Mouse (Mus musculus) heart, adult 18-20 months (tissue): ENCODE results near the gene Zmynd15. TPM values are rescaled to one million over a fixed set of nuclear protein-coding genes. Genes with fewer than 3 reads are reported as not detected.

ENCODE experiments used
- DNase-seq, 2 experiments: peaks; one replicate each; pipeline ENCODE4 v3.0.0; 2021 to 2022; ENCODE audit warnings: mixed read lengths in 1 of 2
- microRNA-seq, 2 experiments: library from miRNA; unstranded; fragments of <30 nt; microRNA quantifications; one replicate each; pipeline ENCODE4 v1.2.0; 2022
- total RNA-seq, 2 experiments: library from RNA; stranded (reverse); gene quantifications; 2 replicates each; pipeline ENCODE4 v1.2.3; 2021

The Zmynd15 gene
- total RNA-seq, 2 experiments from 2014 or later: 1.7 to 2.8 TPM

DNA sequence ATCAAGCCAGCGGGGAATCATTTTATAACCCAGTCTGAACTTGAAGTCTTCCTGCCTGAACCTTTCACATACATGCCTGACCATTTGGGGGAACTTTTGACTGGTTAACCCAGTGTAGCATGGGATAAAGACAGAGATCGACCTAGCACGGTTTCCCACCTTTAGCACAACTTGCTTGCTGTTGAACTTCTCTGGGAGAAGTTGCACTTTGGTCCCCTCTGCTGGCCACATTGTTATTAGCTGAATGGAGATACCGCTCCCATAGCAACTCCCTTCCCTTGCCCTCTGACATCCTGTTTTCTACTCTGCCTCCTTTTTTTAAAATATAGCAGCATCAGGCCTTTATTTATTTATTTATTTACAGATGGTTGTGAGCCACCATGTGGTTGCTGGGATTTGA, 47.2 kb downstream of the Zmynd15 start:
- DNase-seq: peak; percentile 83 to 92

GRCm38 (mm10) chr11:70506962-70507515, 47.8 kb downstream of the Zmynd15 start:
- no peak for DNase-seq

GRCm38 (mm10) chr11:70509753-70510564, 50.7 kb downstream of the Zmynd15 start:
- peak; percentile 34 to 49 for DNase-seq

DNA sequence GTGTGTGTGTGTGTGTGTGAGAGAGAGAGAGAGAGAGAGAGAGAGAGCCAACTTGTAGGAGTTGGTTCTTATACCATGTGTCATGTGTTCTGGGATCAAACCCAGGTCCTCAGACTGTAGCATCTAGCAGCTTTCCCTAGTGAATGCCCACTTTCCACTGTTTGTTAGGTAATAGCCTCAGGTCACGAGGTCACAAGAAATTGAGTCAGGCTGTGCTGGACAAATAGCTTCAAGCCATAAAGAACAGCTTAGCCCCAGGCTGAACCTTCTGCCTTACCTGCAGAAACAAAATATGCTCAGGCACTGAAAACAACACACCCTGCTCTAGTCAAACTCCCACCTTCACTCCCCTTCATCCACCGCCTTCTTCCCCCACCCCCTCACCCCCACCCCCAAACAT, 52.0 kb downstream of the Zmynd15 start:
- no peak for DNase-seq

- DNase-seq: no peak
These were observed 52.6 kb downstream of the Zmynd15 start for GRCm38 (mm10) chr11:70511825-70512224.

DNA sequence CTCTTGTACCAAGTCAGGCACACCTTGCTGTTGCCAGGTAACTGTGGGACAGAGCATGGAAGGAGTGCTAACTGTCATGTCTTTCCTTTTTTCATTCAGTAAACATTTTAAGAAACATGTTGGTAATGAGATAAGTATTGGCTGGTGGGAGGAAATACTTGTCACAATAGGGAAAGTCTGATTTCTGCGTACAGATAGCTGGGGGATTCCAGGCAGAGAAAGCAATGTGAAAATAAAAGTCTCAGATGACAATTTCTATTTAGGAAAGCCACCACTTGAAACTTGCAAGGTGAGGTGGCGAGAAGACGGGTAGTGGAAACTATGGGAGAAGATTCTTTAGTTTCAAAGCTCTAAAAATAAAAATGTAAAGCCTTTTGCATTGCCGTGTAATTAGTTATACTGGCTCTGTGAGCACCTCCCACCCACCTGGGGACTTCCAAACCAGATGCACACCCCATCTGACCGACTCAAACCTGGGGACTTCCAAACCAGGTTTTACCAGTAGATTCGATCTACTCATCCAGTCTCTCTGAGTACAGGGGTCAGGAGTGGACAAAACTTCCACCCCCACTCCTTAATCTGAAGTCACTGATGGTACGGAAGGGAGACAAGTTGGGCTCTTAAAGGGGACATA, 53.6 kb downstream of the Zmynd15 start:
- no peak for DNase-seq

GRCm38 (mm10) chr11:70513520-70513919, 54.3 kb downstream of the Zmynd15 start:
- peak; percentile 63 to 72 for DNase-seq

DNA sequence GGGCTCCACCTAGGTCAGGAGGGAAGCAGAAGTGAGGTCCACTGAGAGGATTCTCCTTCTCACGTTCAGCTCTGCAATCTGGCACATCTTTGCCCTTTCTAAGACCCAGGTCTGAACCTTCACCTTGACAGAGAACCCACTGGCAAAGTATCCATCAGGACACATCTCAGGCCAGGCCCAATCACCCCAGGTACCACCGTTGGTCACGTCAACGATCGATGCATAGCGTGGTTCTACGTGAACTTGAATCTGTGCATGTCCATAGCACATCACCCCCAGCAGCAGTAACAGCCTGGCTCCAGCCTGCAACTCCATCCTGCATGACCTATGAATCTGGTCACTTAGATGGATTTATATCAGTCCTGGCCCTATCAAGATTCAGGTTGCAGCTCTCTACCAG, 55.1 kb downstream of the Zmynd15 start, which contains the start of gene Vmo1:
TSS of gene Vmo1 (minus strand) at position 329 of the 400 bp plus-strand sequence.
- DNase-seq: no peak

Small RNA genes within 50 kb of the gene (microRNA-seq; reads per million reads assigned to microRNA genes)
- gene Mir7115: 0 to 0.76 reads per million in 2 experiments

Other genes starting within 250 kb of the Zmynd15 start
- 1 to 10 TPM in 1 of 2 experiments, under 1 TPM in 1; 0.65 to 2.2 TPM for gene Slc16a11, start 246.7 kb upstream of the Zmynd15 start, total RNA-seq
- 1 to 10 TPM; 2.1 to 2.9 TPM for gene Slc16a13, start 238.4 kb upstream of the Zmynd15 start, total RNA-seq
- 10 to 100 TPM in 1 of 2 experiments, 1 to 10 TPM in 1; 5.5 to 15.5 TPM for gene Bcl6b, start 229.6 kb upstream of the Zmynd15 start, total RNA-seq
- 10 to 100 TPM; 29.1 to 30.6 TPM for gene 0610010K14Rik, start 221.5 kb upstream of the Zmynd15 start, total RNA-seq
- 1 to 10 TPM; 2.7 TPM for gene Gm21988, start 219.6 kb upstream of the Zmynd15 start, total RNA-seq
- gene Rnasek, start 219.6 kb upstream of the Zmynd15 start, total RNA-seq: 100 to 1,000 TPM in 1 of 2 experiments, 10 to 100 TPM in 1; 97.8 to 102 TPM
- gene Alox12, start 204.1 kb upstream of the Zmynd15 start, total RNA-seq: 1 to 10 TPM; 1.6 to 1.9 TPM
- gene Alox12e, start 136.8 kb upstream of the Zmynd15 start, total RNA-seq: not detected
- gene Alox15, start 107.4 kb upstream of the Zmynd15 start, total RNA-seq: 1 to 10 TPM; 4.0 to 7.2 TPM
- gene Pelp1, start 49.4 kb upstream of the Zmynd15 start, total RNA-seq: 10 to 100 TPM; 19.0 to 19.3 TPM
- gene Arrb2, start 26.8 kb upstream of the Zmynd15 start, total RNA-seq: 10 to 100 TPM; 11.3 to 12.5 TPM
- 1 to 10 TPM; 7.5 to 8.2 TPM for gene Med11, start 7.5 kb upstream of the Zmynd15 start, total RNA-seq
- gene Cxcl16, start 551 bp downstream of the Zmynd15 start, total RNA-seq: 1 to 10 TPM; 8.3 to 9.9 TPM
- 1 to 10 TPM; 1.4 to 2.4 TPM for gene Tm4sf5, start 45.8 kb downstream of the Zmynd15 start, total RNA-seq
- not detected for gene Vmo1, start 55.2 kb downstream of the Zmynd15 start, total RNA-seq
- not detected for gene Gltpd2, start 59.8 kb downstream of the Zmynd15 start, total RNA-seq
- 100 to 1,000 TPM; 226 to 256 TPM for gene Psmb6, start 65.9 kb downstream of the Zmynd15 start, total RNA-seq
- gene Gm40193, start 73.5 kb downstream of the Zmynd15 start, total RNA-seq: not detected
- 1 to 10 TPM; 5.9 to 6.1 TPM for gene Pld2, start 80.6 kb downstream of the Zmynd15 start, total RNA-seq
- 10 to 100 TPM; 41.3 to 48.0 TPM for gene Mink1, start 103.4 kb downstream of the Zmynd15 start, total RNA-seq
- not detected for gene 4930544D05Rik, start 156.4 kb downstream of the Zmynd15 start, total RNA-seq
- not detected for gene Chrne, start 159.8 kb downstream of the Zmynd15 start, total RNA-seq
- gene Gp1ba, start 179.7 kb downstream of the Zmynd15 start, total RNA-seq: under 1 TPM; 0.21 to 0.35 TPM
- gene Rnf167, start 187.8 kb downstream of the Zmynd15 start, total RNA-seq: 10 to 100 TPM; 51.4 to 63.0 TPM
- gene Slc25a11, start 188.0 kb downstream of the Zmynd15 start, total RNA-seq: 100 to 1,000 TPM; 619 to 711 TPM
- gene Pfn1, start 195.2 kb downstream of the Zmynd15 start, total RNA-seq: 100 to 1,000 TPM; 303 to 305 TPM
- 1,000 to 10,000 TPM; 1,596 to 1,839 TPM for gene Eno3, start 197.8 kb downstream of the Zmynd15 start, total RNA-seq
- gene Spag7, start 210.0 kb downstream of the Zmynd15 start, total RNA-seq: 10 to 100 TPM; 89.3 to 93.9 TPM
- 10 to 100 TPM; 34.0 to 36.9 TPM for gene Camta2, start 228.7 kb downstream of the Zmynd15 start, total RNA-seq
- 1 to 10 TPM; 6.1 to 7.7 TPM for gene Inca1, start 240.7 kb downstream of the Zmynd15 start, total RNA-seq
- 100 to 1,000 TPM; 469 to 485 TPM for gene Kif1c, start 241.1 kb downstream of the Zmynd15 start, total RNA-seq